Mouse (Mus musculus) megakaryocyte, adult 5-6 weeks (primary cell): ENCODE data around the gene Raph1. TPM values are rescaled to one million over a fixed set of nuclear protein-coding genes. Genes with fewer than 3 reads are reported as not detected.
"Not testable (repeated sequence)": the region's sequence is repeated elsewhere in the genome, so short reads cannot be mapped to it uniquely, and the experiment has no call there.

Source experiments
- ATAC-seq: 2 replicates; pipeline ENCODE4 v1.8.0; 2016; ENCODE audit warnings: mild to moderate bottlenecking, inconsistent platforms; ENCODE audit not compliant: poor library complexity, severe bottlenecking
- total RNA-seq, 2 experiments: library from RNA; stranded (forward) in 1 of 2; stranded (reverse) in 1 of 2; fragments of 153-499, 151-499 nt in 1 of 2; fragments of 221-1000, 200-1000 nt in 1 of 2; gene quantifications; 2 replicates each; pipeline versions ENCODE4 v1.2.3 to v1.2.4; 2015 to 2017

Gene Raph1
- total RNA-seq, 2 experiments from 2014 or later, result 36.3 to 92.4 TPM

DNA sequence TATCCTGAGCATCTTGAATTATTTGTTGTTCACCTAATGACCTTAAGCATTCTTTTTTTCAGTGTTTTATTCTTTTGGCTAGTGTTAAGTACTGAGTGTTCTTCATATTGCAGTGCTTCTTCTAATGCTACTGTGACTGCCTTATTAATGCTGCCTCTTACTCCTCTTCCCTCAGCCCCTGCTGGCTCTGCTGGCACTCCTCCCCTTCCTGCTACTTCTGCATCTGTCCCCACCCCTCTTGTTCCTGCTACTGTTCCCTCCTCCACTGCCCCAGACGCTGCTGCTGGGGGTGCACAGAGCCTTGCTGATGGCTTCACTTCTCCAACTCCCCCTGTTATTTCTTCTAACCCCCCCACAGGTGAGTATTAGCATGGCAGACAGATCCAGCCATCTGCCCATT, 117.0 kb downstream of the Raph1 start:
- ATAC-seq, result no peak

DNA sequence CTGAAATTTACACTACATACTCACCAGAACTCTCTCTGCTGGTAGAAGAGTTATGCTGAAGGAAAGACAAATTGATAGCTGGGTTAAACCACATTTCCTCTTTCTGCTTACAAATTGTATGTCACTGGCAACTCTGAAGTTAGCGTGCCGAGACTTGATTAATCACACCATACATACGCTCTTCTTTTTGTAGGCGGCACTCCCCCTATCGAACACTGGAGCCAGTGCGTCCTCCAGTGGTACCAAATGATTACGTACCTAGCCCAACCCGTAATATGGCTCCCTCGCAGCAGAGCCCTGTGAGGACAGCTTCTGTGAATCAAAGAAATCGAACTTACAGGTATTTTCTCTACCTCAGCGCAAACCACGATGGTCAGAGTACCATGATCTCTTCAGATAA, 119.8 kb downstream of the Raph1 start:
- peak; percentile 64 for ATAC-seq

- not testable (repeated sequence) for ATAC-seq
Observed at GRCm38 (mm10) chr1:60441438-60441837, 125.5 kb downstream of the Raph1 start.

- ATAC-seq, result no peak
Observed at GRCm38 (mm10) chr1:60432497-60432896, 134.4 kb downstream of the Raph1 start.

Other genes starting within 250 kb of the Raph1 start
- 19.2 and 20.3 TPM in 2 replicates for gene Cyp20a1, start 223.8 kb downstream of the Raph1 start, total RNA-seq (2015)
- 20.4 and 25.7 TPM in 2 replicates for gene Cyp20a1, start 223.8 kb downstream of the Raph1 start, total RNA-seq (2017)
- gene Abi2, start 157.5 kb downstream of the Raph1 start, total RNA-seq (2015), result 12.2 and 12.6 TPM in 2 replicates
- 8.0 and 9.6 TPM in 2 replicates for gene Abi2, start 157.5 kb downstream of the Raph1 start, total RNA-seq (2017)
- gene Cd28, start 149.7 kb upstream of the Raph1 start, total RNA-seq (2015), result 2.3 and 2.5 TPM in 2 replicates
- gene Cd28, start 149.7 kb upstream of the Raph1 start, total RNA-seq (2017), result 2.1 and 2.3 TPM in 2 replicates